Mouse (Mus musculus): Measurements from ENCODE around the gene Sparc.

DNA sequence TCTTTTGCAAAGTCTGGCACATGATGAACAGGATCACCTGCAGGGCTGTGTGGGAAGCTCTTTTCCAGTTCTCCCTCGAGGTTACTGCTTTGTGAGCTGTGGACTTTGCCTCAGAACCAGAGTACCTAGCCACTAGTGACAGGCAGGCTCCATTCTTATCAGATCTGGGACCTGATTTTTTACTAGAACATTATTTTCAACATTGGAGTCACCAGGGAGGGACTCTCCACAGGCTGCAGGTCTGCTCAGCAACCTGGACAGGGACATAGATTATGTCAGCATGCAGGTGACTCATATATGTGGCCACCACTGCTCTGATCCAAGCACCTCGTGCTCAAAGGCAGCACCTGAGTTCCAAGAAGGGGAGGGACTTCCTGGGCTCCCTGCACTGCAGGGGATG lies 32.2 kb upstream of the Sparc start:
- TF ChIP-seq POLR2A (IDR thresholded peaks at IDR 0.05; ENCODE audit: extremely low read depth, insufficient read depth, low read length) = no peak
- no peak for TF ChIP-seq CTCF (IDR thresholded peaks at IDR 0.05; ENCODE audit: low read depth, low read length)
